Mouse (Mus musculus) adrenal gland, postnatal 10 days (tissue): ENCODE data around the gene Pdxk. TPM values are rescaled to one million over a fixed set of nuclear protein-coding genes. Genes with fewer than 3 reads are reported as not detected.
A peak's percentile ranks its signal among the peaks of the same experiment; 100 is the strongest.

Experiments used
- DNase-seq: peaks from one replicate; pipeline ENCODE4 v3.0.0; 2021; ENCODE audit warnings: mixed read lengths
- total RNA-seq, 2 experiments: library from RNA; stranded (reverse); gene quantifications; 2 replicates each; pipeline ENCODE4 v1.2.3; 2021

Pdxk gene
- total RNA-seq, 2 experiments from 2014 or later = 26.7 to 27.5 TPM

GRCm38 (mm10) chr10:78460463-78460862 is 4.3 kb downstream of the Pdxk start:
- DNase-seq = no peak

DNA sequence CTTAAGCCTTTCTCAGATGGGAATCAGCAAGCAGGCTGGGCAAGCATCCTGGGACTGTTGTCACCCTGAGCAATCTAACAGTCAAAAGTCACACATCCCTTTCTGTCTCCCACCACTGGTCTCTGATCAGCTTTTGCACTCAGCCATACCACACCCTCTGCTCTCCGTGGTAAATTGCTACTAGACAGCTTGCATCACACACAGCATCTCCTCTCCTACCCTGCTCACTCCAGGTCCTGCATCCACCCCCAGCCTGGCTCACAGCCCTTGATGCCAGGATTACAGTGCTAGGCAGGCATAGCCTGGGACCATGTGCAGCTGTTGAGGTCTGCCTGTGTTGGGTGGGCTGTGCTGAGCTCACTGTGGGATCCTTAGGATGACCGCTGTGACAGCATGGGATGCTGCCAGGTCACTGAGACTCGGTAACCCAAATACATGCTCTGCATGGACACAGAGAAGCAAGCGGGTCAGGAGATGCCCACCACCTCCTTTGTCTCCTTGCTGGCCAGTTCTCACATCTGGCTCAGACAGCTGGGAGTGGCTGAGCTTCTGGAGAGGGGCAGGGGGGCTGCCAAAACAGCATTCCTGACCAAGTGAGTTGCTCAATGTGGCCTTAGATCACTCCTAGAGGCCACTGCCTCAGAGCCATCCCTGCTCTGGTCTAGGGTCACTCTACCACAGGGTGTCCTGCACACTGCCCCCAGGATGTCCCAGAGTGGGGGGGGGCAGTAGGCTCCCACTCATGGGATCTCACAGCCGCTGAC is 6.2 kb downstream of the Pdxk start:
- DNase-seq = no peak

- DNase-seq = peak; percentile 73
These were observed 7.1 kb downstream of the Pdxk start for GRCm38 (mm10) chr10:78457495-78458347.

DNA sequence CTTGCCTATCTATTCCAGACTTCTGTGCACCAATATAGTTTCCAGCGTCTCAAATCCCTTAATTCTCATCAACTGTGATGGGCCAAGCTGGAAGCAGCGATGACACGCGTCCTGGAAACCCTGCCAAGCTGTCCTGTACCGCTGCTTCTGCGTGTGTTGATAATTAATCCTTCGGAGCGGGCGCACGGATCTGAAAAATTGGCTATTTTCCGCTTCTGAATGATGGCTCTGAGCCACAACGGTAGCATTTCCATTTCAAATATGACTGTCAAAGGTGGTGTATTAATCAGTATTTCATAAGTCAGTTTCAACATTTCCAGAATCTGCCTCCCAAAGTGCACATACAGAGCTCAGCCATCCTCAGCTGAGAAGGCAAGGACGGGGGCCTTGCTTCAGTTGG is 8.1 kb downstream of the Pdxk start:
- DNase-seq = no peak

DNA sequence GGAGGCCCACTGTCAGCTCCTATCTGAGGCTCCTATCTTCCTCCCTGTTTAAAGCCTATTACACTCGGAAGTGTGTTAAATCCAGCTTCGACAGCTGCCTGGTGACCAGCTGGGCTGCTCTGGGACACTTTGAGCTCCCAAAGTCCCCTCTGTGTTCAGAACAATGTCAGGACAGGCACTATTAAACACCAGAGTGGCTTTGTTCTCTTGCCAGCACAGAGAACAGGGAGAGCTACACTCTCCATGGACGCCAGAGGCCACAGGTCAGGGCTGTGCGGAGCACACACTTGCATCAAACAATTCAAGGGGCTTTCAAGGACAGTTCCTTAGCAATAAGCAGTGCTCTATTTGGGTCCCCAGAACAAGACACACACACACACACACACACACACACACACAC is 12.1 kb downstream of the Pdxk start:
- DNase-seq = peak; percentile 58

- DNase-seq = no peak
These were observed 14.0 kb downstream of the Pdxk start for GRCm38 (mm10) chr10:78450761-78451160.

DNA sequence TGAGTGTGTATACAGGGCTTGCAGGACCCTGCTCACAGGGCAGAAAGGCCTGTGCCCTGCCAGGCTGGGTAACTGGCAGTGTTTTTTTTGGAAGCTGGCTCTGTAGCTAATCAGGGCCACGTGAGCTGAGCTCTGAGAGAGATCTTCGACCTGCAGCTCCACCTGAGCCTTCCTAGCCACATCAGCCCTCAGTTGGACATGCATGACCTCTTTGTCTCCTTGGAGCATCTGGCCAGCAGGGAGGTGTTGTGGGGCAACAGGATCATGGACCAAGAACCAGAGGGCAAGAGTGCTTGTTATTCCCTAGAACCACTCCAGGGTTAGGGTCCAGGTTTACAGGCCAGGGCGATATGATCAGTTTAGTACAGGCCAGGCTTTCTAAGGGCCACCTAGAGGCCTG is 17.4 kb downstream of the Pdxk start:
- no peak for DNase-seq

DNA sequence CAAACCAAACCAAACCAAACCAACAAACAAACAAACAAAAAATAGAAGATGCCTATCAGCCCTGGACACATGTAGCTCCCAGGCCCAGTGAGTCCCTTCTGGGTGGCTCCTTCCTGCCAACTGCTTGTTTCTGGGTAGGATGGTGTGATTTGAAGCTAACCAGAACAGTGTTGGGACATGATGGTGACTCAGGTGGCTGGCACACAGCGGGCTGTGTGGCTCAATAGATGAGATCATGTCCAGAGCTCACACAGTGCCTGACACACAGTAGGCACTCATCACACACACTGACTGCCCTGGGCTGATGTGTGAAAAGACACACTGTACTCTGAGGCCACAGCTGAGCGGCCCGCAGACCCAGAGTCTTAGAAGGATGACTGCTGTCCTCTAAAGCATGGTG is 18.6 kb downstream of the Pdxk start:
- DNase-seq = no peak

DNA sequence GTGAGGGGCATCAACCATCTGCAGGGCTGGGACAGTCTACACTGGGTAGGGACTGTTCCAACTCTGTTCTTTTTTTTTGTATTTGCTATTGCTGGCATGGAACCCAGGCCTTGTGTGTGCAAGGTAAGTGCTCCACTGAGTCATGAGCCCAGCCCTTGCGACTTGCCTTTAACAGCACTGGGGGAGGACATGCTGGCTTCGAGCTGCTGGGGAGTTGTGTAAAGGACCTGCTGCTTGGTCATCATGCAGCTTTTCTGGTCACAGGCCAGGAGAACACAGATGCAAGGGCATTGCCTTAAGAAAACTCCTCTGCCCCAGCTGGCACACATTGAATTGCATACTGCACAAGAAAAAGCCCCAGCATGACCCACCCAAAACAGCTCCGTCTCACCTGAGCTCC is 22.5 kb downstream of the Pdxk start:
- DNase-seq = no peak

DNA sequence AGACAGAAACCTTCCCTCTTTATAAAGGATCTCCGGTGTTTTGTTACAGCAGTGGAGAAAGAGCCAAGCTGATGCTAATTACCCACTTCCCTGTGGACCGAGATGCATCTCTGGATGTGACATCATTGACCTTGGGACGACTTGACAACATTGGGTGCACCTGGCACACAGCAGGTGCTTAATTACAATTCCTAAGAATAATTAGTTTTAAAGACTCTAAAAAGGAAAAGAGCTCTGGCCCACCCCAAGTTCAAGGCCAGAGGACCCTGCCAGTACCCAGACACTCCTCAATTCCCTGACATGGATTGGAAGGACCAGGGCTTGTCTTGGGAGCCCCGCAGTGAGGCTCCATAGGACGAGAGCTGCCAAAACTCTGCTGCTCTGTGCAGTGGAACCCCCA is 23.2 kb downstream of the Pdxk start:
- no peak for DNase-seq

DNA sequence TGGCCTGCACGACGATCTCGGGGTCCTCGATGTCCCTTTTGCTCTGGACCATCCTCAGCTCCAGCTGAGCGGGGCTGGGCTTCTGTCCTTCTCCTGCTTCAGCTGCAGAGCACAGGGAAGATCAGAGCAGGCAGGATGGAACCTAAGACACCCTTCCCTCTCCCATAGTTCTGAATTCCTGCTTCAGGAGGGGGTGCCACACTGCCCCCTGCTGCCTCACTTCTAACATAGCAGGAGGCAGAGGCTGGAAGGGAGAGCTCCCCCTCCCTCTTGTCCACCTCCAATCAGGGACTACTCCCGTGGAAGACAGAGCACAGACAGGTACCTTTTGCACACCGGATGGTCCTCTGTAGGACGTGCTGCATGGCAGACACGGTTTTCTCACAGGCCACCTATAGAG is 24.0 kb downstream of the Pdxk start:
- DNase-seq = no peak

DNA sequence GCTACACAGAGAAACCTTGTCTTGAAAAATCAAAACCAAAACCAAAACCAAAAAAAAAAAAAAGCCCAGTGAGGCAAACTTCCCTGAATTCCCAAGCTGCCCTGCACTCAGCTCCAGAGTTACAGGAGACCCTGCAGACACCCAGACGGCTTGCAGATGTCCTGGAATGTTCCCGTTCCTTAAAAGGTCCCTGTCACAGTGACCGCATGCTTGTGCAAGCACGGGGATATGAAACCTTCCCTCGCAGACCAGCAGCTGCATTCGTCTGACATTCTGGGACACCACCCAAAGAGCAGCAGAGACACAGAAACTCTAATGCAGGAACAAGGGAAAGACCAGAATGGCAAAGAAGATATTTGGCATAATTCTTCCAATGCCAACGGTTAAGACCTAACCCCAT is 24.8 kb downstream of the Pdxk start:
- no peak for DNase-seq

GRCm38 (mm10) chr10:78439550-78439949 is 25.2 kb downstream of the Pdxk start:
- DNase-seq = no peak

DNA sequence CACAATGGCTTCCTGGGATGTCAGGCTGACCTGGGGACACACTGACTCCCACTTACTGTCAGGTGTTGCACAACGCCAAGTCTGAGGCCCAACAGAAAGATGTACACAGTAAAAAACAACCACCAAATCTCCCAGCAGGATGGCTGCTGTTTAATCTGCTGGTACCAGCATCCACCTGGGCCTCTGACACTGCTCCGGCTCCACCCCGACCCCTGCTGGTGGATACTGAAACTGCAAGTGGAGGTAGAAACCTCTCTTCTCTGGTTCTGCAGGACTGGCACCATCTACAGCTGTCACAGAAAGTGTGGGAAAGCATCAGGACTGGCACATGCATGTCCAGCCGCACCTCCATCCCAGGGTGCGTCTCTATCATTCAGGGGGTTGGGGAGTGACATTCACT is 26.7 kb downstream of the Pdxk start:
- DNase-seq = peak; percentile 93

- no peak for DNase-seq
These were observed 31.9 kb downstream of the Pdxk start for GRCm38 (mm10) chr10:78432853-78433252.

DNA sequence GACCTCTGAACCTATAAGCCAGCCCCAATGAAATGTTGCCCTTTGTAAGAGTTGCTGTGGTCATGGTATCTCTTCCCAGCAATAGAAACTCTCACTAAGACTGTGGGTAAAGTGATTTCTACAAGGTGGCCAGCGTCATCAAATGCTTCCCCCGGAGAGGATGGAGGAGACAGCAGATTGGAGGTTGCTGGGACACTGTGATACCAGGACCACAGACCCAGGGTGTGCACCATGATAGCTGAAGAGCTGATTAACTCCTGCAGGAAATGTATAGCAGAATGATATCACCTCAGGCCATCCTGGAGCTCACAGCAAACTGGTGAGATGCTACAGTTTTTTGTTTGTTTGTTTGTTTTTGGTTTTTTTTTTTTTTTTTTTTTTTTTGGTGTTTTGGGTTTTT is 35.0 kb downstream of the Pdxk start:
- DNase-seq = no peak

DNA sequence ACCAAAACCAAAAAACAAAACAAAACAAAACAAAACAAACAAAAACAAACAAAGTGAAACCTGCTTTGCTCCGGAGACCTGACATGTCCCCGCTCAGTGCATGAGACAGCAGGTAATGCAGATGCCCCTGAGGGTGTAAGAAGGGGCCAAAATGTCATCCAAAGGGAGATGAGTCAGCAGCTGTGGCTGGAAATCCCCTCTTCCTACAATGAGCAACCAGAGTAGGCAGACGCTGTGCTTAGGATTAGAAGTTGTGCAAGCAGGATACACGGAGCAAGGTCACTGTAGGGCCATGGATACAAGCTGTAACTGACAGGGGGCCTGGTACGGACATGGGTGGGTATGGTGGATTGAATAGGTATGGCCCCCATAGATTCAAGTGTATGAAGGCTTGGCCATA is 35.6 kb downstream of the Pdxk start:
- no peak for DNase-seq

- no peak for DNase-seq
These were observed 36.7 kb downstream of the Pdxk start for GRCm38 (mm10) chr10:78428070-78428469.

DNA sequence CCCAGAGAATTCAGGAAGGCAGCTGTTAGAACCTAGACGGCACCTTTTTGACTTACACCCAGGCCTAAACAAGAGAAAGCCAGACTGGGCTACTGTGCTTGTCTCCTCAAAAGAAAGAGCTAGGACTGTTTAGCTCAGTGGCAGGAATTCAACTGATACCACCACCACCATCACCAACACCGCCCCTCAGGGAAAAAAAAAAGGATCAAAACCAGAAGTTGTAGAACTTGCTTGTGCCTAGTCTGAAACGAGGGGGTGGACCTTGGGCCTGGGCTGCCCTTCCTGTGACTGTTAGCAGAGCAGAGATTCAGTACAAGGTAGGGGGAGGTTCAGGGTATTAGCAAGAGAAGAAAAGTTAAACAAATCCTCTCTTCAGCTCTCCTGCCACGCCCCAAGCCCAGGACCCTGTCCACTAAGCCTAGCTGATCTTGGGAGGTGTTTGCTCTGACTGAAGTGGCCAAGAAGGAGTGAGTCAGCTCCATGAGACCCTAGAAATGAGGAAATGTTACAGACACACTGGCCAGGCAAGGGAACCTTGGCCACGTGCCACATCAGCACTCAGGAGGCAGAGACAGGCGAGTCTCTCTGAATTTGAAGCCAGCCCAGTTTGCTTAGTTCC is 38.5 kb downstream of the Pdxk start:
- DNase-seq = peak; percentile 28

- DNase-seq = peak; percentile 91
These were observed 39.4 kb downstream of the Pdxk start, which contains the start of gene Cstb for GRCm38 (mm10) chr10:78425181-78426041. Gene Cstb (plus strand): TSS chr10:78425669.

DNA sequence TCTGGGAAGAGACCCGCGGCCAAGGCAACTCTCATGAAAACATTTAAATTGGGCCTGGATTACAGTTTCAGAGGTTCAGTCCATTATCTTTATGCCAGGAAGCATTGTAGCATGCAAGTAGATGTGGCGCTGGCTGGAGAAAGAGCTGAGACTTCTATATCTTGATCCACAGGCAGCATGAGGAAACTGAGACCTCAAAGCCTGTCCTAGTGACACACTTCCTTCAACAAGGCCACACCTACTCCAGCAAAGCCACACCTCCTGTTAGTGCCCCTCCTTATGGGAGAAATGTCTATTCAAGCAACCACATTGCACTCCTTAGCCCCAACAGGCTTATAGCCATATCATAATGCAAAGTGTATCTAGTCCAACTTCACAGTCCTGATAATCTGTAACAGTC is 42.2 kb downstream of the Pdxk start:
- no peak for DNase-seq

DNA sequence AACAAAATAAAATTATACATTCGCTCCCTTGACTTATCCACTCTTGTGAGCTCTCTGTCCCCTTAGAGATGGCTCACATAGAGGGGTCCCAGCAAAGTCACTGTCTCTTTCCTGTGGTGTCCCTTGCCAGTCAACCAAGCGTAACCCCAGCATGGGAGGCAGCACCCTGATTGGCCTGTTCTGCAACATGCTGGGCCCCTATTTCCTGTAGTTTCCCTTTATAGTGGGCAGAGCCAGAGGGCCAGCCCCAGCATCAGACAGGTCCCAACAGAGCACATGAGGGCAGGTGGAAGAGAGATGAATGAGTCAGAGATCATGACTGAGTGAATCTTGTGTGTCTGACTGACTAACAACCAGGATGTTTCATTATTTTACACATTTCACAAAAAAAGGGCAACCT is 43.8 kb downstream of the Pdxk start:
- DNase-seq = no peak
